Mouse (Mus musculus) E14TG2a.4 (cell line): Measurements from ENCODE around the gene Hsf4.

Experiments
- H3K27me3 ChIP-seq: 2 replicates; pipeline ENCODE4 v1.6.1; 2014; ENCODE audit warnings: low read length, control low read depth; ENCODE audit not compliant: insufficient read depth
- H3K36me3 ChIP-seq: 2 replicates; pipeline ENCODE4 v1.6.1; 2014; ENCODE audit warnings: low read length, control low read depth; ENCODE audit not compliant: insufficient read depth
- H3K4me1 ChIP-seq: replicated peaks from 2 replicates; pipeline ENCODE4 v1.6.1; 2014; ENCODE audit warnings: low read depth, low read length, control low read depth
- H3K4me3 ChIP-seq: replicated peaks from 2 replicates; pipeline ENCODE4 v1.5.1; 2014; ENCODE audit warnings: mild to moderate bottlenecking, low read length
- H3K9me3 ChIP-seq: 2 replicates; pipeline ENCODE4 v1.6.1; 2014; ENCODE audit warnings: low read length, control low read depth
- CTCF ChIP-seq: conservative IDR thresholded peaks from 2 replicates; pipeline ENCODE4 v1.5.1; 2014; ENCODE audit warnings: low read length
- NANOG ChIP-seq: IDR thresholded peaks from 2 replicates; pipeline ENCODE4 v1.6.1; 2014; ENCODE audit warnings: borderline replicate concordance, low read length, mixed read lengths
- POU5F1 ChIP-seq: IDR thresholded peaks from 2 replicates; pipeline ENCODE4 v1.6.1; 2014; ENCODE audit warnings: low read length, borderline replicate concordance

Gene Hsf4

GRCm38 (mm10) chr8:105312891-105313481 lies 43.4 kb downstream of the Hsf4 start:
- peaks cover 93% of the 10 kb centered on the region for H3K36me3 ChIP-seq
- 0 out of 2 replicates have a peak, but pooled peaks cover 5% of the 10 kb centered on the region for H3K4me1 ChIP-seq
- H3K4me3 ChIP-seq, result no peak overlapping the region
- H3K27me3 ChIP-seq, result no peaks in the 10 kb centered on the region
- no peaks in the 10 kb centered on the region for H3K9me3 ChIP-seq
- TF ChIP-seq CTCF, result no peak
- TF ChIP-seq POU5F1, result no peak
- TF ChIP-seq NANOG, result no peak

GRCm38 (mm10) chr8:105313622-105314402 lies 44.2 kb downstream of the Hsf4 start:
- TF ChIP-seq POU5F1, result no peak
- Histone ChIP-seq H3K4me1 (0 out of 2 replicates have a peak, but pooled peaks cover 3% of the 10 kb centered on the region), H3K9me3 (no peaks in the 10 kb centered on the region), H3K27me3 (no peaks in the 10 kb centered on the region), H3K36me3 (peaks cover 91% of the 10 kb centered on the region), H3K4me3 (no peak overlapping the region)

GRCm38 (mm10) chr8:105315073-105315769 lies 45.6 kb downstream of the Hsf4 start:
- Histone ChIP-seq H3K4me3 (no peak overlapping the region), H3K27me3 (no peaks in the 10 kb centered on the region), H3K4me1 (no peaks in the 10 kb centered on the region), H3K9me3 (no peaks in the 10 kb centered on the region), H3K36me3 (peaks cover 92% of the 10 kb centered on the region)
- TF ChIP-seq NANOG (no peak), CTCF (no peak), POU5F1 (no peak)

- TF ChIP-seq NANOG (no peak), CTCF (no peak), POU5F1 (no peak)
- H3K4me3 ChIP-seq, result no peak overlapping the region
- no peaks in the 10 kb centered on the region for H3K9me3 ChIP-seq
- no peaks in the 10 kb centered on the region for H3K4me1 ChIP-seq
- H3K27me3 ChIP-seq, result no peaks in the 10 kb centered on the region
- peaks cover 84% of the 10 kb centered on the region for H3K36me3 ChIP-seq
Measured at GRCm38 (mm10) chr8:105317941-105318340, 48.3 kb downstream of the Hsf4 start.

GRCm38 (mm10) chr8:105318662-105319190 lies 49.1 kb downstream of the Hsf4 start:
- TF ChIP-seq NANOG (no peak), POU5F1 (no peak), CTCF (no peak)
- Histone ChIP-seq H3K9me3 (no peaks in the 10 kb centered on the region), H3K4me3 (no peak overlapping the region), H3K36me3 (peaks cover 83% of the 10 kb centered on the region), H3K27me3 (no peaks in the 10 kb centered on the region), H3K4me1 (no peaks in the 10 kb centered on the region)

- TF ChIP-seq CTCF, result no peak
- no peak for TF ChIP-seq NANOG
- no peak for TF ChIP-seq POU5F1
- Histone ChIP-seq H3K4me3 (no peak overlapping the region), H3K36me3 (peaks cover 53% of the 10 kb centered on the region), H3K4me1 (peaks cover 26% of the 10 kb centered on the region), H3K9me3 (no peaks in the 10 kb centered on the region), H3K27me3 (no peaks in the 10 kb centered on the region)
Measured at GRCm38 (mm10) chr8:105323183-105323582, 53.6 kb downstream of the Hsf4 start.
